Mouse (Mus musculus): Measurements from ENCODE around the gene Coa7.

DNA sequence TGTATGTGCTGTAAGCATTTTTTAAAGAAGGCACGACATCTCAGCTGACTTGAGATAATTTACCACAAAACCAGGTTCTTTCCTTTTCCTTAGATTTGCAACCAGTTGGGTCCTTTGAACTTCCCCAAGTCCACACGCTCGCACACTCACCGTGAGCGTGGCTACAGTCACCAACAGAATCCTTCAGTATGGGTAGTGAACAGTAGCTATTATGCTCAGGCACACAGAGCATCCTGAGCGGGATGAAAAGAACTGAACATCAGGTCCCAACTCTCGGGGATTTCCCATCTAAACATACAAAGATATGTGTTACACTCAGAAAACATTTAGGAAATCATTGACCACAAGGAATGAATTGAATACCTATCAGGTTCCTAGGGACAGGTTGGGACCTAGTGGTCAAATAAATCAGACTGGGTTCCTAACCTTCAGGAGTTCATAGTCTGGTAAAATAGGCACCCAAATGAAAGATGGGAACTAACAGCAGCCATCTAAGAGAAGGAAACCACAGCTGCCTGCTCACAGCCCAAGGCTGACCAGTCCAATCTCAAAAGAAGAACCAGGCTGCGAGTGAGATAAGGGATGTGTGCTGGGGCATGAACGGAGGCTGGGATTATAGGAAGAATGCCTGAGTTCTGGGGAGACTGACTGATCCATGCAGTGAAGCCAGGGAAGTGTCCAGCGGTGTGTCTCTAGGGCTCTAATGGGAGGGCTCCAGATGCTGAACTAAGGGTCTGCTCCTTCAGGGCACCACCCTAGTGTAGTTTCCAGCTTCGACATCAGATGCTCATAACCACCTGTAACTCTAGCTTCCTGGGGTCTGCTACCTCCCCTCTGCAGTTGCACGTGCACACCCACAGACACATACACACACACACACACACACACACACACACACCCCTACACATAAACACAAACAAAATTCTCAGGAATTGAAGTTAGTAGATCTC is 10.0 kb upstream of the Coa7 start:
- no peak for TF ChIP-seq CTCF (IDR thresholded peaks at IDR 0.05; ENCODE audit: extremely low read depth, insufficient read length, insufficient replicate concordance, low read depth, low read length)
- no peak for TF ChIP-seq POLR2A (IDR thresholded peaks at IDR 0.05; ENCODE audit: low read depth, low read length)

Measured in small intestine, adult 2 months (tissue).